Comparison of ENCODE assay signal across 18 mouse cellular contexts in the genomic region with DNA sequence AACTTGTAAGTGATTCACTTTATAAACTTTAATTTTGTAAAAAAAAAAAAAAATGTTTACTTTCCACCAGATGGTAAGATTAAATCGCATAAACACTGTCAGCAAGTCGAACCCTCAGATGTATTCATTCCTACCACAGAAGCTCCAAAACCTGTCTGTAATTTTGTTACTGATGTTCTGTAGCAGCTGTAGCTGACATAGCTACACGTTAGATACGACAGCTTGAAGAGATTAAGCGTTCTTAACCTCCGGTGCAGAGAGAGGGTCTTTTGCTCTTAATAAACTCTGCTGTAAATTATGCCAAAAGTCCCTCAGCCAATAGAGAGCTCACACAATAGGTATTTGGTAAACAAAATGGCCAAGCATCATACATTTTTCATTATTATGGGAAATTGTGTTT. TPM values are rescaled to one million over a fixed set of nuclear protein-coding genes. Genes with fewer than 3 reads are reported as not detected.
"Had no signal": no experiment of that assay in that cellular context is flagged by ENCODE, and none has a peak within 500 bp of the region (broad histone marks: within the 10 kb centered on the region; RNA-seq: fewer than 3 reads in every experiment).

No protein-coding gene starts in this region.

- H3K4me2 ChIP-seq: kidney, embryonic 15.5 days; liver, embryonic 13.5 days; midbrain, embryonic 11.5 days; midbrain, embryonic 15.5 days; neural tube, embryonic 13.5 days had no signal

- H3K4me3 ChIP-seq: intestine, embryonic 15.5 days; kidney, embryonic 15.5 days; liver, embryonic 13.5 days; megakaryocyte, embryonic 14.5 days; midbrain, embryonic 15.5 days; neural tube, embryonic 13.5 days had no signal

- H3K9ac ChIP-seq: intestine, embryonic 15.5 days; kidney, embryonic 15.5 days; liver, embryonic 13.5 days; liver, postnatal 0 days; midbrain, embryonic 15.5 days; neural tube, embryonic 13.5 days had no signal

- H3K36me3 ChIP-seq: intestine, embryonic 15.5 days; kidney, embryonic 15.5 days; liver, embryonic 13.5 days; midbrain, embryonic 15.5 days; neural tube, embryonic 13.5 days had no signal

- H3K4me1 ChIP-seq: intestine, embryonic 15.5 days; liver, embryonic 13.5 days; megakaryocyte, embryonic 14.5 days had no signal

- ATAC-seq: intestine, embryonic 15.5 days; liver, postnatal 0 days; midbrain, embryonic 15.5 days had no signal

- DNase-seq: kidney, adult 2 months; kidney, postnatal 14 days; left cerebral cortex, postnatal 4 days; liver; liver, embryonic 13.5 days; liver, postnatal 0 days; retina, postnatal 1 day; right cerebral cortex, postnatal 4 days; spleen, adult 18-20 months; thymus, adult 18-20 months; thymus, postnatal 25 days had no signal

- H3K27ac ChIP-seq: intestine, embryonic 15.5 days; kidney, embryonic 15.5 days; liver, embryonic 13.5 days; macrophage; midbrain, embryonic 15.5 days; neural tube, embryonic 13.5 days had no signal

- H3K27me3 ChIP-seq: intestine, embryonic 15.5 days; kidney, embryonic 15.5 days; liver, embryonic 13.5 days; megakaryocyte, embryonic 14.5 days; midbrain, embryonic 15.5 days; neural tube, embryonic 13.5 days had no signal

- H3K9me3 ChIP-seq: intestine, embryonic 15.5 days; kidney, embryonic 15.5 days; liver, embryonic 13.5 days; midbrain, embryonic 15.5 days; neural tube, embryonic 13.5 days had no signal

RNA-seq across cellular contexts. Expression of gene Tenm3, which starts 23.8 kb away (rescaled TPM):
- polyA plus RNA-seq: macrophage had no signal
